In the genomic region with DNA sequence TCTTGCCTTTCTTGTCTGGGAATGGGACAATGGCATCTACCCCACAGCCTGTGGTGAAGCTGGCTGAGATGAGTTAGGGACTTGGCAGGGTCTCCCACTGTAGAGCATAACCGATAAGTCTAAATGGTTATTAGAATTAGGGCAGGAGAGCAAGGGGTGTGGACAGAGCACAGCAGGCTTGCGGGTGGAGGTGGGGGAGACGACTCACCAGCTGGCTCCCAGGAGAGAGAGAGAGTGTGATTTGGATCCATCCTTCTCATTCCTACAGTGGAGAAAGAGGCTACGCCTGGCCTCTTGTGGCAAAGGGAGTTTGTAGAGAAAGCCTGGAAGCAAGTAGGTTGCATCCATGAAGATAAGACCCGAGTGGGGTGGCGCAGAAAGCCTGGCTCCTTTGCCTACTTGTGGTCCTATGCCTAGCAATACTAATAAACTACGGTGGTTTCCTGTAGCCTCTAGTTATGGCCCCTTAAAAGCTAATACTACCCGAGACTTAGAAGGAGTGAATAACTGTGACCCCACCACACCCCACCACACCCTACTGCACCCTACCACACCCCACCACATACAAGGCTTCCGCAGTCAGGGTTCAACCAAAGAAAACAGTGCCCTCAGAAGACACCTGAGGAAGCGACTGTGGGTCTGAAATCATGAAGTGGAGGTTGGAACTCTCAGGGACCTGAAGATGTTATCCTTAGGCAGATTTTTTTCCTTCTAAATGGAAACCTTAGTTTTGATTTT, we compare ENCODE assay signal across 21 mouse cellular contexts. TPM values are rescaled to one million over a fixed set of nuclear protein-coding genes. Genes with fewer than 3 reads are reported as not detected.
DNase-seq lines count a peak whose midpoint lies in the region; ATAC-seq and TF ChIP-seq lines count a peak whose summit lies in the region.
"Had no signal": no experiment of that assay in that cellular context is flagged by ENCODE, and none has a peak within 500 bp of the region (broad histone marks: within the 10 kb centered on the region; RNA-seq: fewer than 3 reads in every experiment).

No protein-coding gene starts in this region.

- H3K9me3 ChIP-seq in forebrain, embryonic 10.5 days: no peaks in the 10 kb centered on the region
- no peaks in the 10 kb centered on the region for H3K9me3 ChIP-seq in forebrain, embryonic 11.5 days (ENCODE audit: control insufficient read depth, low read length)
- H3K9me3 ChIP-seq in midbrain, embryonic 10.5 days (replicated peaks): no peaks in the 10 kb centered on the region
- H3K9me3 ChIP-seq in midbrain, embryonic 11.5 days (ENCODE audit: control insufficient read depth, low read length): no peaks in the 10 kb centered on the region
- H3K9me3 ChIP-seq in liver, embryonic 15.5 days (replicated peaks): no peaks in the 10 kb centered on the region
- H3K9me3 ChIP-seq in intestine, embryonic 15.5 days: no peaks in the 10 kb centered on the region
- H3K9me3 ChIP-seq: embryonic facial prominence, embryonic 15.5 days; hindbrain, embryonic 15.5 days; neural tube, embryonic 15.5 days had no signal

- H3K27me3 ChIP-seq in forebrain, embryonic 10.5 days (ENCODE audit: poor library complexity, severe bottlenecking): no peaks in the 10 kb centered on the region
- H3K27me3 ChIP-seq in forebrain, embryonic 11.5 days (ENCODE audit: control insufficient read depth, insufficient read depth, low read length): no peaks in the 10 kb centered on the region
- H3K27me3 ChIP-seq in midbrain, embryonic 10.5 days (ENCODE audit: low read depth, poor library complexity, severe bottlenecking): no peaks in the 10 kb centered on the region
- no peaks in the 10 kb centered on the region for H3K27me3 ChIP-seq in midbrain, embryonic 11.5 days (ENCODE audit: control insufficient read depth, insufficient read depth, low read length)
- no peaks in the 10 kb centered on the region for H3K27me3 ChIP-seq in liver, embryonic 15.5 days
- H3K27me3 ChIP-seq in small intestine, adult 2 months (ENCODE audit: control insufficient read depth, insufficient read depth, low read length): no peaks in the 10 kb centered on the region
- no peaks in the 10 kb centered on the region for H3K27me3 ChIP-seq in intestine, embryonic 15.5 days (replicated peaks)
- H3K27me3 ChIP-seq: embryonic facial prominence, embryonic 15.5 days; hindbrain, embryonic 15.5 days; neural tube, embryonic 15.5 days had no signal

- WGBS in forebrain, embryonic 10.5 days: 91% methylated on average over 10 of the region's 10 CpGs
- 87% methylated on average over 10 of the region's 10 CpGs for WGBS in forebrain, embryonic 11.5 days
- 85% methylated on average over 10 of the region's 10 CpGs for WGBS in midbrain, embryonic 10.5 days
- WGBS in midbrain, embryonic 11.5 days: 87% methylated on average over 10 of the region's 10 CpGs
- WGBS in liver, embryonic 15.5 days (ENCODE audit: insufficient replicate concordance): 46% methylated on average over 10 of the region's 10 CpGs
- WGBS in small intestine, adult 2 months: 41% methylated on average over 10 of the region's 10 CpGs
- whole genome bisulfite sequencing in intestine, embryonic 15.5 days: 73% methylated on average over 10 of the region's 10 CpGs

- no peak for ATAC-seq in forebrain, embryonic 11.5 days (replicated peaks; ENCODE audit: low FRiP score)
- ATAC-seq in midbrain, embryonic 11.5 days (ENCODE audit: low FRiP score): no peak
- ATAC-seq in liver, embryonic 15.5 days (ENCODE audit: insufficient read depth): peak; percentile 49; the same call in 1 of the 2 replicates
- no peak for ATAC-seq in CD4-positive, CD25-positive, alpha-beta regulatory T cell, adult 4 months
- ATAC-seq in intestine, embryonic 15.5 days: no peak
- ATAC-seq: forebrain, embryonic 16.5 days had no signal

- TF ChIP-seq POLR2A in small intestine, adult 2 months (IDR thresholded peaks at IDR 0.05; ENCODE audit: low read depth, low read length): no peak

- peaks cover 18% of the 10 kb centered on the region for H3K36me3 ChIP-seq in forebrain, embryonic 10.5 days (replicated peaks)
- H3K36me3 ChIP-seq in forebrain, embryonic 11.5 days (ENCODE audit: control insufficient read depth, insufficient read depth, low read length): no peaks in the 10 kb centered on the region; the same call in 1 of the 2 replicates
- peaks cover 17% of the 10 kb centered on the region for H3K36me3 ChIP-seq in midbrain, embryonic 10.5 days
- peaks cover 2% of the 10 kb centered on the region; the same call in 1 of the 2 replicates for H3K36me3 ChIP-seq in midbrain, embryonic 11.5 days (ENCODE audit: control insufficient read depth, insufficient read depth, low read length)
- H3K36me3 ChIP-seq in liver, embryonic 15.5 days (replicated peaks): peaks cover 22% of the 10 kb centered on the region
- peaks cover 8% of the 10 kb centered on the region for H3K36me3 ChIP-seq in small intestine, adult 2 months (ENCODE audit: control insufficient read depth, insufficient read depth, low read length)
- peaks cover 3% of the 10 kb centered on the region; the same call in 1 of the 2 replicates for H3K36me3 ChIP-seq in intestine, embryonic 15.5 days

- peaks cover 40% of the 10 kb centered on the region for H3K4me1 ChIP-seq in forebrain, embryonic 10.5 days
- H3K4me1 ChIP-seq in forebrain, embryonic 11.5 days (replicated peaks; ENCODE audit: control insufficient read depth, insufficient read depth, low read length): no peaks in the 10 kb centered on the region
- peaks cover 35% of the 10 kb centered on the region for H3K4me1 ChIP-seq in midbrain, embryonic 10.5 days
- peaks cover 15% of the 10 kb centered on the region for H3K4me1 ChIP-seq in midbrain, embryonic 11.5 days (ENCODE audit: control insufficient read depth, insufficient read depth, low read length)
- peaks cover 39% of the 10 kb centered on the region for H3K4me1 ChIP-seq in liver, embryonic 15.5 days (replicated peaks)
- H3K4me1 ChIP-seq in small intestine, adult 2 months (ENCODE audit: control insufficient read depth, insufficient read depth, insufficient read length, low read length): peaks cover 5% of the 10 kb centered on the region; the same call in 1 of the 2 replicates
- no peaks in the 10 kb centered on the region for H3K4me1 ChIP-seq in intestine, embryonic 15.5 days (replicated peaks)
- H3K4me1 ChIP-seq: embryonic facial prominence, embryonic 15.5 days had no signal

- H3K4me3 ChIP-seq in forebrain, embryonic 10.5 days: no peak overlapping the region
- H3K4me3 ChIP-seq in forebrain, embryonic 11.5 days (ENCODE audit: low read depth, low read length): no peak overlapping the region
- H3K4me3 ChIP-seq in midbrain, embryonic 10.5 days: no peak overlapping the region
- no peak overlapping the region for H3K4me3 ChIP-seq in midbrain, embryonic 11.5 days (ENCODE audit: low read depth, low read length)
- H3K4me3 ChIP-seq in liver, embryonic 15.5 days (replicated peaks): peak overlapping the region; percentile 24
- no peak overlapping the region for H3K4me3 ChIP-seq in small intestine, adult 2 months (ENCODE audit: low read depth, low read length)
- H3K4me3 ChIP-seq in intestine, embryonic 15.5 days (replicated peaks): no peak overlapping the region
- H3K4me3 ChIP-seq: embryonic facial prominence, embryonic 15.5 days; hindbrain, embryonic 15.5 days; megakaryocyte, embryonic 14.5 days; myocyte; neural tube, embryonic 15.5 days had no signal

- no peak for TF ChIP-seq CTCF in small intestine, adult 2 months (IDR thresholded peaks at IDR 0.05; ENCODE audit: extremely low read depth, insufficient read length, insufficient replicate concordance, low read depth, low read length)

- no peak overlapping the region for H3K9ac ChIP-seq in forebrain, embryonic 11.5 days (ENCODE audit: low read length)
- no peak overlapping the region for H3K9ac ChIP-seq in midbrain, embryonic 11.5 days (ENCODE audit: low read length)
- no peak overlapping the region for H3K9ac ChIP-seq in liver, embryonic 15.5 days
- H3K9ac ChIP-seq in intestine, embryonic 15.5 days: no peak overlapping the region
- H3K9ac ChIP-seq: embryonic facial prominence, embryonic 15.5 days; hindbrain, embryonic 15.5 days; neural tube, embryonic 15.5 days had no signal

- DNase-seq in forebrain, embryonic 10.5 days (ENCODE audit: extremely low spot score, low spot score): no peak
- no peak for DNase-seq in forebrain, embryonic 11.5 days (ENCODE audit: low spot score)
- DNase-seq in midbrain, embryonic 10.5 days (ENCODE audit: low spot score): no peak
- DNase-seq in midbrain, embryonic 11.5 days (ENCODE audit: low spot score, missing footprints): no peak
- DNase-seq: adrenal gland, postnatal 25 days; cerebellum, adult 2 months; kidney, adult 2 months; kidney, postnatal 14 days; lung, postnatal 10 days; retina, postnatal 1 day; right cerebral cortex, postnatal 4 days had no signal

- no peak overlapping the region for H3K4me2 ChIP-seq in forebrain, embryonic 11.5 days (ENCODE audit: low read depth, low read length, severe bottlenecking)
- no peak overlapping the region for H3K4me2 ChIP-seq in midbrain, embryonic 11.5 days
- H3K4me2 ChIP-seq in liver, embryonic 15.5 days: peak overlapping the region; percentile 58
- no peak overlapping the region for H3K4me2 ChIP-seq in intestine, embryonic 15.5 days (replicated peaks)
- H3K4me2 ChIP-seq: embryonic facial prominence, embryonic 15.5 days; hindbrain, embryonic 15.5 days; neural tube, embryonic 15.5 days had no signal

- 0 out of 2 replicates have a peak overlapping the region, but pooled peaks have one; percentile 15 for H3K27ac ChIP-seq in forebrain, embryonic 10.5 days
- no peak overlapping the region for H3K27ac ChIP-seq in forebrain, embryonic 11.5 days (ENCODE audit: low read depth, low read length)
- 0 out of 2 replicates have a peak overlapping the region, but pooled peaks have one; percentile 38 for H3K27ac ChIP-seq in midbrain, embryonic 10.5 days (replicated peaks)
- no peak overlapping the region for H3K27ac ChIP-seq in midbrain, embryonic 11.5 days (ENCODE audit: low read depth, low read length)
- peak overlapping the region; percentile 72 for H3K27ac ChIP-seq in liver, embryonic 15.5 days (replicated peaks)
- H3K27ac ChIP-seq in small intestine, adult 2 months (ENCODE audit: insufficient read depth, low read depth, low read length): peak overlapping the region; percentile 19; the same call in 1 of the 2 replicates
- no peak overlapping the region for H3K27ac ChIP-seq in intestine, embryonic 15.5 days
- H3K27ac ChIP-seq: embryonic facial prominence, embryonic 15.5 days had no signal

RNA-seq across cellular contexts. Expression of a gene that starts 13.6 kb away (rescaled TPM):
- 440 and 451 TPM in 2 replicates for polyA plus RNA-seq in forebrain, embryonic 10.5 days (2016; fragmentation: Nextera tagmentation; extraction: Ambion mirVana)
- 436 and 450 TPM in 2 replicates for polyA plus RNA-seq in forebrain, embryonic 11.5 days (2014; fragmentation: Nextera tagmentation; extraction: Ambion mirVana)
- polyA plus RNA-seq in midbrain, embryonic 10.5 days (2016; fragmentation: Nextera tagmentation; extraction: Ambion mirVana): 457 and 467 TPM in 2 replicates
- 487 and 530 TPM in 2 replicates for polyA plus RNA-seq in midbrain, embryonic 11.5 days (2014; fragmentation: Nextera tagmentation; extraction: Ambion mirVana)
- polyA plus RNA-seq in liver, embryonic 15.5 days (2015; fragmentation: Nextera tagmentation; extraction: Ambion mirVana): 195 and 201 TPM in 2 replicates
- polyA plus RNA-seq in small intestine, adult 2 months (2012; rRNA removed): 105 and 188 TPM in 2 replicates
- 100 to 1,000 TPM; 192 to 194 TPM for polyA plus RNA-seq in CD4-positive, CD25-positive, alpha-beta regulatory T cell, adult 4 months (2017; shearing (Covaris generic))
- 440 and 463 TPM in 2 replicates for polyA plus RNA-seq in intestine, embryonic 15.5 days (2015; fragmentation: Nextera tagmentation; extraction: Ambion mirVana)

Comparison
In these comparisons a context has a peak if more than half of its experiments do, and no peak if none do; other contexts are left out.
1. H3K27ac ChIP-seq: peak in forebrain, embryonic 10.5 days (single experiment), midbrain, embryonic 10.5 days (single experiment), liver, embryonic 15.5 days (single experiment) and small intestine, adult 2 months (single experiment); none in forebrain, embryonic 11.5 days (single experiment), midbrain, embryonic 11.5 days (single experiment) and intestine, embryonic 15.5 days (single experiment).